Mouse (Mus musculus) monocyte, adult 2 months (primary cell): ENCODE measurements around the gene Ndel1.

ENCODE experiments used
- DNase-seq, 2 experiments: peaks; one replicate each; pipeline ENCODE4 v3.0.0; 2022; ENCODE audit warnings: low spot score in 2 of 2, low read depth in 1 of 2

The Ndel1 gene

DNA sequence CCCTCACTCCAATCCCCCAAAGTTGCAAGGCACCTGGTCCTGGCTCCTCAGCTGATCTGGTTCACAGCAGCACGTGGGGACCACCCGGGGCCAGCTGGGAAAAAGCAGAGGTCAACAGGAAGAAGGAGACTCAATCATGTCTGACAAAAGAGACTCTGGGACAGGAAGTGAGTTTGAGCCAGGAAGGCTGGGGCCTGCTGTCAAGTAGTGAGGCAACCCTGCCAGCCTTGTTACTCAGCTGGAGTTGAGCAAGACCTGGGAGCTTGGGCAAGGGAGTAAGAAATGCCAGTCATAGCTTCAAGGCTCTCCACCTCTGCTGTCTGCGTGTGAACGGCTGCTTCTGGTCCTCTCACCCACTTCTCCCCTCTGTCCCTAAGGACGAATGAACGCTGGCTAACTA lies at the start of gene Ndel1:
Ndel1 (minus strand) TSS at position 111 of the 400 bp plus-strand sequence.
- DNase-seq: peak; percentile 79 to 86

DNA sequence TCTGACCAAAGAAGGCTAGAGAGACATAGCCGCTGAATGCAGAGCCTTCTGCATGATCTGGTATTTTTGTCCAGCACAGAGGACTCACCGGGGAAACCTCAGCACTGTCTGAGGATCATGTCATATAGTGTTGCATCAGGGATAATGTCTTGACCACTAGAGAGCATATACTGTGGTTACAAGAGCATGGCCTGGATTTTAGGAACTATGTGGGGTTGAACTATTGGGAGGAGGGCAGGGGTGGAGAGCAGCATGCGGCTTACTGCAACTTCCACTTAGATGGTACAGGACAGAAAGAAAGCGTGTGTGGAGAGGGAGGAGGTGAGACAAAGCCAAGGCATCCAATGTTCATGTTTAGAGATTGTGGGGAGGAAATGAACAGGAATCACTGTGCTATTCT lies 42.9 kb upstream of the Ndel1 start:
- DNase-seq: no peak

DNA sequence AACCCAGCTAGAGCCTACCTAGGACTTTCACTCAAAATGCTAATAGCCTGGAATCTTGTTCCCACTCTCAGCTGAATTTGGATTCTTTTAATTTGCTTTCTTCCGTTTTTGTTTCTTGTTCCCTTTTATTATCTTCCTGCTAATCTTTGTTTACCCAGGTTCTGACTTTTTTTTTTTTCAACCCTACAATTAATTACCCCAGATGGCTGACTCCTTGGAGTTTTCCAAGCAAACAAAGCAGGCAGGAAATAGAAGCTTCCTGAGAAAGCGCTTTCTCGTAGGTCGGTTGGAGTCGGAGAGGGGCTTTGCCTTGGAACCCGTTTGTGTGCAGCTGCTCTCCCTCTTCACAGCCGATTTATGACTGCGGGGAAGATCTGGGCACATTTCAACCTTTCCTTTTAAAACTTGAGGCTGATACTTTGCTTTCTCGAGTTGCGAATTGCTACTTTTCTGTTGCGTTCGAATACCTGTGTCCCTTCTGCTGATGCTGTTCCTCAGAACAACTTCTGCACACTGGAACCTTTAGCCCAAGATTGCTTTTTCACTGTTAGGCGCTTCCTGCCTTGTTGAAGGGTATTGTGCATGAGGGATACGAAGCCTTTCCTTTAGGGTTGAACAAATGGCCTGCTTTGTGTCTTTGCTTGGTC lies 40.0 kb upstream of the Ndel1 start:
- DNase-seq: no peak

DNA sequence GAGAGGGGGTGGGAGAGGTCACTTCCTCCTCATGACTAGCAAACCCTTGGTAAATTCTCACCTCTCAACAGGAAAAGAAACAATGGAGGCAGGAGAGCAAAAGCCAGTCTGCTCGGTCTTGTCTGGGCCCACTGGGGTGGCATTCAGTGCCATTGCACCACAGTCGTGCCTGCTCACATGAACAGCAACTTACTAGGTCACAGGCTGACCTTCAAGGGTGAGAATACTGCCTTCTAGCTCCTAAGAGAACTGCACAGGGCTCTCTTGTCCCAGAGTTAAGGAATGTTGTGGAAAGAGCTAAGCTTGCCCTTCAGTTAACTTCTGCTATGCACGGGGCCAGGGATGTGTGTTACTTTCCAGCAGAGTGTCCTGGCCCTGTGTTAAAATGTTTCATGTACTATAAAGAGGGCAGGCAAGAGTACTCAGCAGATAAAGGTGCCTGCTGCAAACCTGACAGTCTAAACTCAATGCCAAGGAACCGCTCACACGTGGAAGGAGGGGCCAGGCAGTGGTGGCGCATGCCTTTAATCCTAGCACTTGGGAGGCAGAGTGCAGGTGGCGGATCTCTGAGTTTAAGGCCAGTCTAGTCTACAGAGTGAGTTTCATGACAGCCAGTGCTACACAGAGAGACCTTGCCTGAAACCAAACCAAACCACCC lies 37.3 kb upstream of the Ndel1 start:
- DNase-seq: no peak

DNA sequence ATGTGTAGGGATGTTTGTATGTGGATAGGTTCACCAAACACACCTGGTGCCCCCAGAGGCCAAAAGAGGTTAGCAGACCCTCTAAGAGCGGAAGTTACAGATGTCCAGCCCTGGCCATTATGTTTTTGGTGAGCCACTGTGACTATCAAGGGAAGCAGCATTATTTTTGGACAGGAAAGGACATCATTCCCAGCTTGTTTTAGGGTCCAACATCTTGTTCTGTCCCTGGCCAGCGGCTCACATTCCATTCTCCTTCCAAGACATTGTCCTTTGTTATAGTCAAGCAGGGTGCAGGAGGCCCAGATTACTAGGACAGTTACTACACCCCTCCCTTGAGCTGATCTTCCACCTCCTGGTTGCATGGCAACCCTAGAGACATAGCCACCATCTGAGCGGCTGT lies 35.6 kb upstream of the Ndel1 start:
- DNase-seq: no peak

DNA sequence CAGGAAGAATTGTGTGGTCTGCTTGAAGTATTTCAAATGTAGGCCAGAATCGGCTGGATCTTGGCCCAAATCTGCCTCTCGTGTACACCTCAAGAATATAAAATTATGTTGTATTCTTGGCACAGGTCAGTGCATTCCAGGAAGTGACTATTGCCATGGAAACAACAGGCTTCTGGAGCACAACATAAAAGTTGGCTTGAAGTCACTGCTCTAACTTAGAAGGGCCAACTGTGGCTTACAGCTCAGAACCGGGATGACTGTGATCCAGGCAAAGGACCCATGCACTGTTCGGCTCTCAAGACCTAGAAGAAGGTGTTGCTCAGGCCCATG lies 34.8 kb upstream of the Ndel1 start:
- no peak for DNase-seq

DNA sequence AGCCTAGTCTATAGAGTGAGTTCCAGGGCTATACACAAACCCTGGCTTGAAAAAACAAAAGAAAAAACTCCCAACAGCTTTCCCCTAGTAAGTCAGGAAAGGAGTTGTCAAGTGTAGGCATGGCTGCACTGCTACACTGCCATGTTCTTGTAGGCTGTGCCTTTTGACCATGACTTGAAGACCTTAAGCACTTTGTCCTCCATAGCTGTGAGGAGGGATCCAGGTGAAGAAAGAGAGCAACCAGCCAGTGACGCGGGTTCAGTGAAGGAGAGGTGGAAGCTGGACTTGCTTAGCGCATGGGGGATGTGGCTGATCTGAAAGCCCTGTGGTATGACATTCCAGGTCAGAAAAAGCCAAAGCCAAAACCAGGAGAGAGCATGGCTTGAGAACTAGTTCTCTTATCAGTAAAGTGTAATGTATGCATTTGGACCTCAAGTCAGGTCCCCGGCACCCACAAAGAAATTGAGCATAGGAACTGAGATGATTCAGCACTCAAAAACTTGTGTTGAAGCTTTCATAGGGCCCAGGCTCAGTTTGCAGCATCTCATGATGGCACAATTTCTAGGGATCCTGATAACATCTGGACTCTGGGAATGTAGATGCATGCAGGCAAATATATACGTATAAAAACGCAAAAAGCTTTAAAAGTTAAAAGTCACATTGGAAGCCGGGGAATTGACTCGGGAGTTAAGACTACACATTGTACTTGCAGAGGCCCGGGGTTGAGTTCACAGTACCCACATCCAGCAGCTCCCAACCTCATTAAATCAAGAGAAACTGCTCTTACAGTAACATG lies 34.2 kb upstream of the Ndel1 start:
- no peak for DNase-seq

DNA sequence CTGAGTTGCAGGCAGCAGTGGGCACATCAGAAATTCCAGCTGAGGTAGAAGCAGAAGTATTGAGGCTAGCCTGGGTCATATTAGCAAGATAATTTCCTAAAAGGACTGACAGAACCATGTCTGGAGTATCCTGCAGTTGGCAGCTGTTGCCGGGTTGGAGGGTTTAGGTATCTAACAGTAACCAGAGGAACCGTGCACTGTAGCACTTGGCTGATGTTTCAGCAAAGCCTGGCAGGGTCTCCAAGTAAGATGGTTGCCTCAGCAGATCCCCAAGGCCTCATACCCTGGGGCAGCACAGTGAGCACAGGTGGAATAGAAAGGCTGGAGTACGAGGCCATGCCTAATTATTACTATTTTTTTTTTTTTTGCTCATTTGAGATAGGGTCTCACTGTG lies 33.5 kb upstream of the Ndel1 start:
- no peak for DNase-seq

DNA sequence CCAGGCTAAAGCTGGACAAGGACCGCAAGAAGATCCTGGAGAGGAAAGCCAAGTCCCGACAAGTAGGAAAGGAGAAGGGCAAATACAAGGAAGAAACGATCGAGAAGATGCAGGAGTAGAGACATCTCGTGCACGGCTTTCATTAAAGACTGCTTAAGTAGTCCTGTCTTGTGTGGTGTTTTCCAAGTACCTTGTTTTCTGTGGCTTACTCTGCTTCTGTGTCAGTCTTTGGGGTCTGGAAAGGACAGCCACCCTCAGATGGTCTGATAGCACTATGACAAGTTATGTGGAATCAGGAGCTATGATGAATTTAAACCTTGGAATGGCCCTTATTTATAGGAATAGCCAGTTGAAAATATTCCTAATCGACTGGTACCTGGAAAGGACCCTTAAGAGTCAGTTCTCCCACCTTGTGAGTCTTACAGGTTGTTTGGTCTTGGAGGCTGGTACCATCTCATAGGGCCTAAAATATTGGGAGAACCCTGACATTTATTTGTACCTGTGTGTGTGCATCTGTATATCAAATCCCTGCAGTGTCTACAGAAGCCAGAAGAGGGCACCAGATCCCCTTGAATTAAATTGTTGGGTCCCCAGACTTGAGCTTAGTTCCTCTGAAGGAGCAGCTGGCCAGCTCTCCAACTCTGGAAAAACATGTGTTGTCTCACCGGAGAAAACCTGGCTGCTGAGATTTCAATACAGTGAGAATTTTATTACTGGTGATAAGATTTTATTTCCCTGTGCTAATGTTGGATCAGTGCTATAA lies 32.9 kb upstream of the Ndel1 start:
- DNase-seq: peak; percentile 43 to 45

DNA sequence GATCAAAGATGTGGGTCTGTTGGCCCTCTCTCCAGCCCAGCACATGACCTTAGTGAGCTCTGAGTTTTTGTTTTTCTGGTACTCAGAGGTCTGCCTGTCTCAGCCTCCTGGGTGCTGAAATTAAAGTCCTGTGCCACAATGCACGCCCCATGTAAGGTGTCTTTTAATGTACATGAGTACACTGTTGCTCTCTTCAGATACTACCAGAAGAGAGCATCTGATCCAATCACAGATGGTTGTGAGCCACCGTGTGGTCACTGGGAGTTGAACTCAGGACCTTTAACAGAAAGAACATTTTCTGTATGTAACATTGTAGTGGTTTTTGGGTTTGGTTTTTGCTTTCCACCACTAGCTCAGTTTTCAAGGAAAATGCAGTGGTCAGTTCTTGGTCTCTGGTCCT lies 32.1 kb upstream of the Ndel1 start:
- DNase-seq: no peak

DNA sequence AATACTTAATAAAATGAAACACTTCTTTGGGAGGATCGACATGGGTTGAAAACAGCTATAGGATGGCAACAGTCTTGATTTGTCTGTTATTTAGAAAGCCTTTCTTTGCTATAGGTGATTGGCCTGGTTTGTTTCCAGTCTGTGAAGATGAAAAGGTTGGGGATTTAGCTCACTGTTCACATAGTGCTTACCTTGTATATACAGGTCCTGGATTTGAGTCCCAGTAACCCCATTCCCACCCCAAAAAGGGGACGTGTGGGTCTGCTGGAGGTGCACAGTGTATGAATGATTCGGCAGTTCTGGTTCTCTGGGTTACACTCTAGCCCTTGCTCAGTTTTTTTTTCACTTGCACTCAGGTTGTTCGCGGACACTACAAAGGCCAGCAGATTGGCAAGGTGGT lies 31.2 kb upstream of the Ndel1 start:
- DNase-seq: no peak

DNA sequence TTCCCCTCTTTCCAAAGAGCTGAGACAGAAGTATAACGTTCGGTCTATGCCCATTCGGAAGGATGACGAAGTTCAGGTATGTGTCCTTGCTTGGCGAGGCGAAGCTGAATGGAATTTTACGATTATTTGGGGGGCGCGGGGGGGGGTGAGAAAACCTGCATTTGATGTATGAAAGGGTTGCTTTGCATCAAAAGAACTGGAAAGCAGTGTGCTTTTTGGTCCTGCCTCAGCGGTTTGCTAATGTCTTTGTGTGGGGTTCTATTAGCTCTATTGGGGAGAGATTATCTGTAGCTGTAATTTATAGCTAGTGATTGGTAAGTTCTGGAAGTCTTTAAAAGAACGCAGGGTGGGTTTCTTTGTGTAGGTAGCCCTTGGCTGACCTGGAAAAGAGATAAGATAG lies 30.7 kb upstream of the Ndel1 start:
- DNase-seq: no peak

DNA sequence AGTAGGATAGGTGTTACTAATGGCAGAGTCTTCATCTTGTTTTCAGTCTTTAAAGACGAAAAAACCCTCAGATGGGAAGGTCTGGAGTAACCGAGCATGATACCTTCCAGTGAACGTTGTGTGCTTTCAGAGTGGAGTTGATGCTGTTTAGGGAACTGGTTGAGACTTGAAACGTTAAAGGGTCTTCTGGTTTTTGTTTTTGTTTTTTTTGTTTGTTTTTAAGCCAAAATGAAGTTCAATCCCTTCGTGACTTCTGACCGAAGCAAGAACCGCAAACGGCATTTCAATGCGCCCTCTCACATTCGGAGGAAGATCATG lies 30.3 kb upstream of the Ndel1 start:
- DNase-seq: no peak

DNA sequence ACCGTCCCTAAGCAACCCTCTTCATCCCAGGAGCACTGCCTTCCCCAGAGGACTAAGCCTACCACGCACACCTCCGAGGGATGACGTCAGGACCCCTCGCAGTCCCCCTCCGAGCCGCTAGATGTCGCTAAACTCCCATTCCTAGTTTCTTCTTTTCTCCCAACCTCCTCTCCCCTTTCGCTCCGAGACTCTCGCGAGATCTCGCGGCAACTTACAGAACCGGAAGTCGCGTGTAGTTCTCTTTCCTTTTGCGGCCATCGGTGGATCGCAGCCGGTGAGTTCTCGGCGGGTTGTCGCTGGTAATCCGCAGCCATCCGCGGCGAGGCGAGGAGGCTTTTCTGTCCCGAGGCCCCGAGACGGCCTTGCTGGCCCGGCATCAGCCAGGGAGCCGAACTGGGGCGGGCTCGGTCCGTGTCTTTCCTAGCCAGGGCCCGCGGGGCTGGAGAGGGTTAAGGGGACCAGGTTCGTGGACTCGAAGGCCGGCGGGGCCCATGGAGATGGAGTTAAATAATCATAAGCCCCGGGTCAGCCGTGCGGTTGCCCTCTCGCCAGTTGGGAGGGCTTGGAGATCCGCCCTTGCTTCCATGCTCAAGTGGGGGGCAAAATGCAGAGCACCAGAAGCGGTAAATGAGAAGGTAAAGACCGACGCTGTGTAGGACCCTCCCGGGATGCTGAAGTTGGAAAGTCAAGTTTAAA lies 29.8 kb upstream of the Ndel1 start, which contains the start of gene Rpl26:
Rpl26 (plus strand) TSS at position 233 of the 696 bp plus-strand sequence.
- DNase-seq: peak; percentile 83 to 97

DNA sequence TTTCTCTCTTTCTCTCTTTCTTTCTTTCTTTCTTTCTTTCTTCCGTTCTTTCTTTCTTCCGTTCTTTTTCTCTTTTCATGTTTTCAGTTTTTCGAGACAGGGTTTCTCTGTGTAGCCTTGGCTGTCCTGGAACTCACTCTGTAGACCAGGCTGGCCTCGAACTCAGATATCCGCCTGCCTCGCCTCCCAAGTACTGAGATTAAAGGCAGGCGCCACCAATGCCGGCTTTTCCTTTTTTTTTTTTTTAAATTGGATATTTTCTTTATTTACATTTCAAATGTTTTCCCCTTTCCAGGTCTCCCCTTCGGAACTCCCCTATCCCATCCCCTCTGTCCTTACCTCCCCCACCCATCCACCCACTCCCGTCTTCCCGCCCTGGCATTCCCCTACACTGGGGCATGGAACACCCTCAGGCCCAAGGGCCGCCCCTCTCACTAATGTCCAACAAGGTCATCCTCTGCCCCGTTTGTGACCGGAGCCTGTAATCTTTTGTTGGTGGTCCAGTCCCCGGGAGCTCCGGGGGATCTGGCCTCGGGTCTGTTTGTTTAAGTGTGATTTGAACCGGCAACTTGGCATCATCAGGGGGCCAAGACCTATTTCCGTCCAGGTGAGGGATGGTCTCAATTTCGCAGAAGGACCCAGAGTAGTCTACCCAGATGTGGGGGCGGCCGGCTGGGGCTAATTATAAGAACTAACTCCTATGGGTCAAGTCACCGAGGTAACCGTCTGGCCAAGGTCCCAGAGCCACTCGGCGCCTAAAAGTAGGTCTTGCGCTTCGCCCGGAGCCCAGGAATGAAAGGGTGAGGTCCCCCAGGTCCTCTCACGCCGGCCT lies 29.1 kb upstream of the Ndel1 start:
- no peak for DNase-seq

DNA sequence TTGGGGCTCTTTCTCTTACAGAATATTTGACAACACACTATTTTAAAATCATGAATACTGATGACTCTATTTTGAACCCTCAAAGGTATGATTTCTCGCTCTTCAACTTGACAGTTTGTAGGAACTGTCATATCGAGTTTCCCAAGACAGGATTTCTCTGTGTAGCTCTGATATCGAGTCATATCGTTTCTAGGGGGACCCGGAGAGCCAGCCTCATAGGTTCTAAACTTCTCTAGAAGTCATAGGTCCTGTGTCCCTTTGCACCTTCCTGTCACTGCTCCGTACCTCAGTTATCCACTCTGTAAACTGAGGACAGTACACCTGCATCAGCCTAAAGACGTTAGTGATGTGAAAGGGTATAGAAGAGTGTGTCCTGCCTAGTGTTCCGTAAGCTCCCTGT lies 28.2 kb upstream of the Ndel1 start:
- no peak for DNase-seq

DNA sequence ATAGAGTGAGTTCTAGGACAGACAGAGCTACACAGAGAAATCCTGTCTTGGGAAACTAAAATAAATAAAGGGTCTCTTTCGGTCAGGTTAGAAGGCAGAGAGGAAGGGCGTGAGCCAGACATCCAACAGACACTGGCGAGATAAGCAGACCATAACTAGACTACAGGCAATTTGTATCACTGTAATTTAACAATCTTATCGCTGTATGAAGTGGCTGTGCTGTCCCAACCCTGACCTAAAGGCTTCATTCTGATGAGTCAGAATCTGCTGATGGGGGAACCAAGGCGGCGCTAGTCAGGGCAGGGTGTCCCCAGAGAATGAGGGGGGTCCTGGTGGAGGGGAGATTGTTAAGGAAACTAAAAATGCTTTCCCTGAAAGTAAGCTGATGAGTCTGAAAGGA lies 27.1 kb upstream of the Ndel1 start:
- no peak for DNase-seq

DNA sequence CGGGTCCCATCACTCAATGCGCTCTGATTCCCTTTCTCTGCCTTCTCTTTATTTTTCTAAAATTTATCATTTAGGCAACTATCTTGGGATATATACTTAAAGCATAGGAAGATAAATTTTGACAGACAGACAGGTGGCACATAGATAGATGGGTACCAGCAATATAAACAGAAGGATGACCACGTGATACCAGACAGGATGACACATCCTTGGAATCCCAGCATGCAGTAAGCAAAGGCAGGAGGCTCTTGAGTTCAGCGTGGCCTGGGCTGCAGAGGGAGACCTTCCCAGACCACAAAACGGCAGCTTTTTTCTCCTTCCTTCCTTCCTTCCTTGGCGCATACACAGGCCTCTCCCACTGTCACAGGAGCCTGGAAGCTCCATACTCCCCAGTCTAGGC lies 26.2 kb upstream of the Ndel1 start:
- DNase-seq: no peak

DNA sequence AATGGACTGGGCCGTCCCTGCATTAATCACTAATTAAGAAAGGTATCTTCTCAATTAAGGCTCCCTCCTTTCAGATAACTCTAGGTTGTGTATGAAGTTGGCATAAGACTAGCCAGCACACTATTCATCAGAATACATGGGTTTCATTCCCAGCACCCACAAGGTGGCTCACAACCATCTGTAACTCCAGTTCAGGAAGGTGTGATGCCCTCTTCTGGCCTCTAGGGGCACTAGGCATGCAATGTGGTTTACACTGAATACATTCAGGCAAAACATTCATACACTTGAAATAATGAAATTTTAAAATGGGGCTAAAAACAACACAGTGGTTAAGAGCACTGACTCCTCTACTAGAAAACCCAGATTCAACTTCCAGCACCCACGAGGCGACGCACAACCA lies 25.5 kb upstream of the Ndel1 start:
- DNase-seq: no peak

DNA sequence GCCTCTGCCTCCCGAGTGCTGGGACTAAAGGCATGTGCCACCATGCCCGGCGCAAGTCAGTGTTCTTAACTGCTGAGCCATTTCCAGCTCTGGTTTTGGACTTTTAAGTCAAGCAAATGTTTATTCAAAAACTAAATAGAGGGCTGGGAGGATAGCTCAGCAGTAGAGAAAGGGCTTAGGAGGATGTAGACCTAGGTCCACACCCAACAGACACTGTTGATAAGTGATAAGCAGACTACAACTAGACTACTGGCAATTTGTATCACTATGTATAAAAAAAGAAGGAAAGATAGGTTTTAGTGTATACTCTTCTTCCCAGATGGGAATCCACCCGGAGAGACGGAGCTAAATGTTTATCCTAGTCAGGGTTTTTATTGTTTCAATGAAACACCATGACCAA lies 24.6 kb upstream of the Ndel1 start:
- no peak for DNase-seq
